Mouse (Mus musculus): ENCODE data around the gene Dand5.
A peak's percentile ranks its signal among the peaks of the same experiment; 100 is the strongest.
"Not testable (repeated sequence)": the region's sequence is repeated elsewhere in the genome, so short reads cannot be mapped to it uniquely, and the experiment has no call there.

Gene Dand5

GRCm38 (mm10) chr8:84834866-84835855, 12.5 kb upstream of the Dand5 start:
- DNase-seq (ENCODE audit: low spot score in 2 of 2) = peak; percentile 87 to 93

- no peak for DNase-seq (ENCODE audit: low spot score in 2 of 2)
These were observed 11.6 kb upstream of the Dand5 start for GRCm38 (mm10) chr8:84834002-84834865.

GRCm38 (mm10) chr8:84832759-84833742, 10.4 kb upstream of the Dand5 start:
- no peak for DNase-seq (ENCODE audit: low spot score in 2 of 2)

- DNase-seq (ENCODE audit: low spot score in 2 of 2) = peak; percentile 83 to 87
These were observed 9.6 kb upstream of the Dand5 start for GRCm38 (mm10) chr8:84832034-84832717.

GRCm38 (mm10) chr8:84831490-84831889, 8.9 kb upstream of the Dand5 start, which contains the start of gene Gadd45gip1:
TSS of gene Gadd45gip1 (plus strand) at chr8:84831522.
- no peak for DNase-seq (ENCODE audit: low spot score in 2 of 2)

- not testable (repeated sequence) for DNase-seq (ENCODE audit: low spot score in 2 of 2)
These were observed 3.9 kb upstream of the Dand5 start for GRCm38 (mm10) chr8:84826518-84826917.

- no peak for DNase-seq (ENCODE audit: low spot score in 2 of 2)
These were observed 3.0 kb upstream of the Dand5 start for GRCm38 (mm10) chr8:84825636-84826035.

GRCm38 (mm10) chr8:84823653-84824052, 1.0 kb upstream of the Dand5 start:
- peak; percentile 80 to 83 for DNase-seq (ENCODE audit: low spot score in 2 of 2)

GRCm38 (mm10) chr8:84816117-84816516, 6.5 kb downstream of the Dand5 start:
- DNase-seq (ENCODE audit: low spot score in 2 of 2) = no peak

- peak; percentile 94 to 96 for DNase-seq (ENCODE audit: low spot score in 2 of 2)
These were observed 7.1 kb downstream of the Dand5 start for GRCm38 (mm10) chr8:84815547-84815946.

GRCm38 (mm10) chr8:84814555-84815441, 7.8 kb downstream of the Dand5 start:
- DNase-seq (ENCODE audit: low spot score in 2 of 2) = peak; percentile 75 to 76

GRCm38 (mm10) chr8:84814240-84814554, 8.4 kb downstream of the Dand5 start:
- DNase-seq (ENCODE audit: low spot score in 2 of 2) = no peak

- no peak for DNase-seq (ENCODE audit: low spot score in 2 of 2)
These were observed 8.8 kb downstream of the Dand5 start for GRCm38 (mm10) chr8:84813830-84814229.

GRCm38 (mm10) chr8:84813059-84813458, 9.6 kb downstream of the Dand5 start:
- DNase-seq (ENCODE audit: low spot score in 2 of 2) = peak; percentile 86 to 92

- DNase-seq (ENCODE audit: low spot score in 2 of 2) = no peak
These were observed 11.3 kb downstream of the Dand5 start for GRCm38 (mm10) chr8:84811303-84811702.

- DNase-seq (ENCODE audit: low spot score in 2 of 2) = peak; percentile 95 to 97
These were observed 11.7 kb downstream of the Dand5 start for GRCm38 (mm10) chr8:84810896-84811295.

- DNase-seq (ENCODE audit: low spot score in 2 of 2) = no peak
These were observed 12.7 kb downstream of the Dand5 start for GRCm38 (mm10) chr8:84809941-84810280.

GRCm38 (mm10) chr8:84809109-84809940, 13.3 kb downstream of the Dand5 start:
- DNase-seq (ENCODE audit: low spot score in 2 of 2) = no peak

- no peak for DNase-seq (ENCODE audit: low spot score in 2 of 2)
These were observed 16.6 kb downstream of the Dand5 start for GRCm38 (mm10) chr8:84806031-84806430.
